Mouse (Mus musculus) neural tube, embryonic 12.5 days (tissue): ENCODE results near the gene Pign. TPM values are rescaled to one million over a fixed set of nuclear protein-coding genes. Genes with fewer than 3 reads are reported as not detected.

Experiments
- ATAC-seq: fragments of 200-750 bp; cut with Nextera tagmentation; 2 replicates; pipeline ENCODE4 v1.8.0; 2017; ENCODE audit warnings: low read depth, mild to moderate bottlenecking, moderate TSS enrichment, moderate library complexity; ENCODE audit not compliant: low FRiP score
- H3K27ac ChIP-seq: fragments of 300-500 bp; sonication (generic); 2 replicates; pipeline ENCODE4 v1.5.1; 2016
- H3K27me3 ChIP-seq: fragments of 300-500 bp; sonication (generic); replicated peaks from 2 replicates; pipeline ENCODE4 v1.6.1; 2016; ENCODE audit warnings: mild to moderate bottlenecking
- H3K36me3 ChIP-seq: fragments of 300-500 bp; sonication (generic); 2 replicates; pipeline ENCODE4 v1.6.1; 2016; ENCODE audit warnings: mild to moderate bottlenecking
- H3K4me1 ChIP-seq: fragments of 300-500 bp; sonication (generic); 2 replicates; pipeline ENCODE4 v1.6.1; 2016
- H3K4me2 ChIP-seq: fragments of 300-500 bp; sonication (generic); replicated peaks from 2 replicates; pipeline ENCODE4 v1.6.1; 2016; ENCODE audit warnings: mild to moderate bottlenecking
- H3K4me3 ChIP-seq: fragments of 300-500 bp; sonication (generic); 2 replicates; pipeline ENCODE4 v1.5.1; 2016
- H3K9ac ChIP-seq: fragments of 300-500 bp; sonication (generic); 2 replicates; pipeline ENCODE4 v1.6.1; 2016; ENCODE audit warnings: mild to moderate bottlenecking
- H3K9me3 ChIP-seq: fragments of 300-500 bp; sonication (generic); 2 replicates; pipeline ENCODE4 v1.6.1; 2016; ENCODE audit warnings: mild to moderate bottlenecking
- WGBS: fragments of 180-500 bp; shearing (Covaris S2); methylation state at CpG from one replicate; pipeline ENCODE4 v1.1.7; 2016; 5-methylcytosine and 5-hydroxymethylcytosine counted together
- polyA plus RNA-seq: library from polyadenylated mRNA; unstranded; fragments of >200 nt; fragmentation: Nextera tagmentation; extraction: Ambion mirVana; gene quantifications from 2 replicates; pipeline ENCODE4 v1.2.1, GENCODE M21; 2016

Pign gene
- 12.8 and 13.9 TPM in 2 replicates for polyA plus RNA-seq

GRCm38 (mm10) chr1:105663171-105663961 lies at the start of gene Pign, which contains the start of gene Relch:
Gene Pign, minus strand, starts transcription at chr1:105663677.
Gene Relch, plus strand, starts transcription at chr1:105663861.
- Histone ChIP-seq H3K9ac (peak within 1 kb of the TSS; percentile 81), H3K9me3 (no peaks in the 10 kb centered on the region), H3K27me3 (no peaks in the 10 kb centered on the region), H3K4me3 (peak within 1 kb of the TSS; percentile 71), H3K27ac (peak within 1 kb of the TSS; percentile 50; the same call in 1 of the 2 replicates), H3K4me1 (peaks cover 10% of the 10 kb centered on the region), H3K36me3 (no peaks in the 10 kb centered on the region; the same call in 1 of the 2 replicates), H3K4me2 (peak within 1 kb of the TSS; percentile 73)
- peak; percentile 99 for ATAC-seq
- WGBS: under 1% methylated on average over 41 of the region's 41 CpGs

DNA sequence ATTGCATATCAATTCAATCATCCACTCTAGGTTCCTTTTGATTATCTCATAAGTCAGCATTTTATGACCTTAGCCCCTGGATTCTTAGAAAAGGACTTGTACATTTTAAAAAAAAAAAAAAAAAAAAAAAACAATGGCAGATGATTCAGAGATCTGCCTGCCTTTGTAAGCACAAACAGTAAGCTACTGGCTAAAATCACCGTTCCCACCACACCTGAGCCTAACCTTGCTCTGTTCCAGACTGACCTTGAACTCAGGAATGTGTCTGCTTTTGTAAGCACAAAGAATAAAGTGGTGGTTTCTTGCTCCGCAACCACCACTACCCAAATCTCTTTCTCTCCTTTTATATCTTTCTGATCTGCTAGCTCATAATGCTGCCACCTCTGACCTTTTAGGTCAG lies 49.3 kb upstream of the Pign start:
- peaks cover 15% of the 10 kb centered on the region for H3K36me3 ChIP-seq
- ATAC-seq: no peak
- H3K4me2 ChIP-seq: no peak overlapping the region
- 93% methylated on average over 2 of the region's 2 CpGs for WGBS
- H3K9me3 ChIP-seq: no peaks in the 10 kb centered on the region
- no peak overlapping the region for H3K27ac ChIP-seq
- H3K9ac ChIP-seq: no peak overlapping the region
- H3K4me3 ChIP-seq: no peak overlapping the region
- no peaks in the 10 kb centered on the region for H3K4me1 ChIP-seq
- H3K27me3 ChIP-seq: no peaks in the 10 kb centered on the region

GRCm38 (mm10) chr1:105711227-105711626 lies 47.8 kb upstream of the Pign start:
- no peak overlapping the region for H3K27ac ChIP-seq

GRCm38 (mm10) chr1:105709415-105709814 lies 45.9 kb upstream of the Pign start:
- ATAC-seq: no peak
- Histone ChIP-seq H3K27ac (no peak overlapping the region), H3K9me3 (no peaks in the 10 kb centered on the region), H3K36me3 (peaks cover 19% of the 10 kb centered on the region), H3K4me2 (no peak overlapping the region), H3K9ac (no peak overlapping the region), H3K4me3 (no peak overlapping the region), H3K4me1 (no peaks in the 10 kb centered on the region), H3K27me3 (no peaks in the 10 kb centered on the region)
- 88% methylated on average over 2 of the region's 2 CpGs for WGBS

More at GRCm38 (mm10) chr1:105711227-105711626, 47.8 kb upstream of the Pign start:
- no peak overlapping the region for H3K4me3 ChIP-seq
- H3K36me3 ChIP-seq: peaks cover 24% of the 10 kb centered on the region
- H3K9me3 ChIP-seq: no peaks in the 10 kb centered on the region
- no peak for ATAC-seq
- H3K4me2 ChIP-seq: no peak overlapping the region
- no peak overlapping the region for H3K9ac ChIP-seq
- H3K4me1 ChIP-seq: no peaks in the 10 kb centered on the region
- H3K27me3 ChIP-seq: no peaks in the 10 kb centered on the region
- 44% methylated on average over 1 of the region's 1 CpGs for WGBS

DNA sequence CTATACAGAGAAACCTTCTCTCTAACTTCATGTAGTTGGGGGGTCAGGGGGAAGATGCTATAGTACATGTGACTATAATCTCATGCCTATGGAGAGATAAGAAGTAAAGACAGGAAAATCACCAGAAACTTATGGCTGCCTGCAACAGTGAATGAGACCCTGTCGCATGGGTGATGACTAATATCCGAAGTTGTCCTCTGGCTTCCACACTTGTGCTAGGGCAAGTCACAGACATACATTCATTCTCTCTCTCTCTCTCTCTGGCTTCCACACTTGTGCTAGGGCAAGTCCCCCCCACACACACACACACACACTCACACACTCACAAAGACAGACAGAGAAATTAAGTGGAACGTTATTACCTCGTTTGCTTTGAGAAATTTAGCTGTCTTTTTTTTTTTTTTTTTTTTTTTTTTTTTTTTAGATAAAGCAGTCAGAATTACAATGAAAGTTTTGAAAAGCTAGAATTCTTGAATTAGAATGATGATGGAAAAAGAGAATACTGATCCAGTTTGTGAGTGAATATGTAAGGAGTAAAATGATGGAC lies 37.6 kb upstream of the Pign start:
- Histone ChIP-seq H3K27ac (no peak overlapping the region), H3K9me3 (no peaks in the 10 kb centered on the region), H3K9ac (no peak overlapping the region), H3K4me1 (no peaks in the 10 kb centered on the region), H3K4me2 (no peak overlapping the region), H3K4me3 (no peak overlapping the region), H3K36me3 (peaks cover 5% of the 10 kb centered on the region; the same call in 1 of the 2 replicates), H3K27me3 (no peaks in the 10 kb centered on the region)
- no peak for ATAC-seq
- 94% methylated on average over 4 of the region's 4 CpGs for whole genome bisulfite sequencing

GRCm38 (mm10) chr1:105695581-105695980 lies 32.1 kb upstream of the Pign start:
- Histone ChIP-seq H3K36me3 (no peaks in the 10 kb centered on the region; the same call in 1 of the 2 replicates), H3K9ac (no peak overlapping the region), H3K27me3 (no peaks in the 10 kb centered on the region), H3K9me3 (no peaks in the 10 kb centered on the region), H3K4me2 (no peak overlapping the region), H3K4me1 (no peaks in the 10 kb centered on the region), H3K27ac (no peak overlapping the region), H3K4me3 (no peak overlapping the region)
- WGBS: 89% methylated on average over 2 of the region's 2 CpGs
- ATAC-seq: no peak

DNA sequence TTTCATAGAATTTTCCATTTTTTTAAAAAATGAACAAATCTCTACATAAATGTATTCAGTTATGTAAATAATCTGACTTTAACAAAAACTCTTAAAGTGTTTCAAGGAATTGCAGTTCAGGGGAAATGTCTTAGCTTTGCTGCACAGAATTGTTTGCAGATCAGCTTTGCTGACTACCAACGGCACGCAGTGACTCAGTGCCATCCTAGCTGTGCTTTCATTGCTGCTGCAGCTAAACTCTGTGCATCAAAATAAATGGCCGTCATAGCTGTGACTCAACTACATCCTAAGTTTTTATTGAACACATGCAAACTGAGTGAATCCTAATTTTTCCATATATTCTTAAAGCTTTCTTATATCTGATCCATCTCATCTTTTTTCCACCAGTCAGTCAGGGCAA lies 22.0 kb upstream of the Pign start:
- WGBS: 90% methylated on average over 3 of the region's 3 CpGs
- no peak for ATAC-seq
- H3K4me2 ChIP-seq: no peak overlapping the region
- no peaks in the 10 kb centered on the region for H3K27me3 ChIP-seq
- H3K9ac ChIP-seq: no peak overlapping the region
- no peaks in the 10 kb centered on the region for H3K4me1 ChIP-seq
- no peak overlapping the region for H3K4me3 ChIP-seq
- H3K9me3 ChIP-seq: no peaks in the 10 kb centered on the region
- no peak overlapping the region for H3K27ac ChIP-seq
- no peaks in the 10 kb centered on the region for H3K36me3 ChIP-seq

DNA sequence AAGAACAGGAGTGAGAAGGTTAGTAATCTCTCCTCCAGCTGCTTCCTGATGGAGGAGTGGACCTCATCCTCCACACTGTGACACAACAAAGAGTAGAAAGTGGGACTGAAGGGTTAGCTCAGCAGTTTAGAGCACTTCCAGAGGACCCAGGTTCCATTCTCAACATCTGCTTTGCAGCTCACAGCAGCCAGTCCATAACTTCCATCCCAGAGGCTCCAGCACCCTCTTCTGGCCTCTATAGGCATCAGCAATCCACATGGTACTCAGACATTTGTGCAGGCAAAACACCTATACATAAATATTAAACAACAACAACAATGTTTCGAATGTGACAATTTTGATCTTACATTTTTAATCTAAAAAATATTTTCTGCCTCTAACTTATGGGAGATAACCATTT lies 17.1 kb upstream of the Pign start:
- no peaks in the 10 kb centered on the region for H3K27me3 ChIP-seq
- ATAC-seq: no peak
- H3K9ac ChIP-seq: no peak overlapping the region
- H3K9me3 ChIP-seq: no peaks in the 10 kb centered on the region
- no peak overlapping the region for H3K27ac ChIP-seq
- WGBS: 80% methylated on average over 1 of the region's 1 CpGs
- H3K4me3 ChIP-seq: no peak overlapping the region
- H3K4me2 ChIP-seq: no peak overlapping the region
- H3K4me1 ChIP-seq: no peaks in the 10 kb centered on the region
- 0 out of 2 replicates have a peak, but pooled peaks cover 8% of the 10 kb centered on the region for H3K36me3 ChIP-seq

DNA sequence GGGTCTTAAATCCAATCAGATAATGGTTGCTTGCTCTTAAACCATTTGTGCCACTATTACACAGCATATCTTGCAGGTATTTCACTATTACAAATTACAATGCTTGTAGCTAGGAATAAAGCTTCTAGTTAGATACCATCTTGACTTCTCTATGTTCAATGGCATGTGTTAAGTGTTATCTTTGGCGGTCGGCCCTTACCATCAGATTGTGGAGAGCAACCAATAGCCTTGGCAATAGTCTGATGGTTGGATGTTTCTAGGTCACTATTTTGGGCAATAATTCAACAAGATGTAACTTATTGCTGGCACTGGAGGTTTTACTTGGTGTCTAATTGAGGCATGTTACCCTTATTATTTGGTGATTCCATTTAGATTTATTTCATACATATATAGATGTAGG lies 11.3 kb upstream of the Pign start:
- Histone ChIP-seq H3K27ac (no peak overlapping the region), H3K9ac (no peak overlapping the region), H3K36me3 (0 out of 2 replicates have a peak, but pooled peaks cover 8% of the 10 kb centered on the region), H3K4me2 (no peak overlapping the region), H3K4me1 (no peaks in the 10 kb centered on the region), H3K9me3 (no peaks in the 10 kb centered on the region), H3K27me3 (no peaks in the 10 kb centered on the region), H3K4me3 (no peak overlapping the region)
- no peak for ATAC-seq
- 98% methylated on average over 2 of the region's 2 CpGs for WGBS

GRCm38 (mm10) chr1:105669700-105670099 lies 6.2 kb upstream of the Pign start:
- H3K27me3 ChIP-seq: no peaks in the 10 kb centered on the region

GRCm38 (mm10) chr1:105663962-105664812 lies 710 bp upstream of the Pign start:
- no peaks in the 10 kb centered on the region for H3K9me3 ChIP-seq
- peak overlapping the region; percentile 73 for H3K4me2 ChIP-seq
- peak overlapping the region; percentile 50; the same call in 1 of the 2 replicates for H3K27ac ChIP-seq
- H3K9ac ChIP-seq: peak overlapping the region; percentile 81
- WGBS: under 1% methylated on average over 68 of the region's 68 CpGs
- peak; percentile 46 for ATAC-seq
- H3K4me1 ChIP-seq: peaks cover 10% of the 10 kb centered on the region
- peak overlapping the region; percentile 71 for H3K4me3 ChIP-seq
- H3K36me3 ChIP-seq: no peaks in the 10 kb centered on the region; the same call in 1 of the 2 replicates
- no peaks in the 10 kb centered on the region for H3K27me3 ChIP-seq

More at GRCm38 (mm10) chr1:105669700-105670099, 6.2 kb upstream of the Pign start:
- H3K4me3 ChIP-seq: no peak overlapping the region
- H3K36me3 ChIP-seq: no peaks in the 10 kb centered on the region; the same call in 1 of the 2 replicates
- H3K9me3 ChIP-seq: no peaks in the 10 kb centered on the region
- H3K27ac ChIP-seq: no peak overlapping the region
- ATAC-seq: no peak
- H3K9ac ChIP-seq: no peak overlapping the region
- H3K4me2 ChIP-seq: no peak overlapping the region
- H3K4me1 ChIP-seq: peaks cover 6% of the 10 kb centered on the region

DNA sequence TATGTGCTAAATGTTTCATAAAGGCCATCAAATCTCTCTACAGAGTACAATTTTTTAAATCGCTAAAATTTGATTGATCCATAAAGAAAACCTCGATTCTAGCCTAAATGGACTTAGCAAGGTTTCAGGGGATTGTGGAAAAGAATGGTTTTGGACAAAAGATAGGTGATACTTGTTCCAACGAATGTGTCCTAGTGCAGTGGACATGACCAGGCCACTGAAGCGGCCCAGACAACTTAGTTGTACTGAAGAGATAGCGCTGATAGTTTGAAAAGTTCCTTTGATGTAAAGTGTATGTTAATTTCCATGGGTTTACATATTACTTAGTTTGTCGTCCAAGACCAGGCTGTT lies 682 bp downstream of the Pign start:
- H3K27ac ChIP-seq: no peak overlapping the region
- H3K4me3 ChIP-seq: peak overlapping the region; percentile 71
- H3K4me1 ChIP-seq: peaks cover 10% of the 10 kb centered on the region
- H3K9me3 ChIP-seq: no peaks in the 10 kb centered on the region
- WGBS: 10% methylated on average over 6 of the region's 6 CpGs
- H3K36me3 ChIP-seq: no peaks in the 10 kb centered on the region; the same call in 1 of the 2 replicates
- peak overlapping the region; percentile 73 for H3K4me2 ChIP-seq
- ATAC-seq: no peak
- no peaks in the 10 kb centered on the region for H3K27me3 ChIP-seq
- H3K9ac ChIP-seq: peak overlapping the region; percentile 67
